Mouse (Mus musculus) megakaryocyte, embryonic 14.5 days (primary cell): ENCODE data around the gene Swsap1.

ENCODE experiments used
- FLI1 ChIP-seq: IDR thresholded peaks from 2 replicates; pipeline ENCODE4 v1.6.1; 2012; ENCODE audit warnings: low read length, inconsistent platforms, mixed read lengths
- GATA1 ChIP-seq: IDR thresholded peaks from 3 replicates; pipeline ENCODE4 v1.6.1; 2012; ENCODE audit warnings: mixed read lengths, low read length, inconsistent platforms, borderline replicate concordance

DNA sequence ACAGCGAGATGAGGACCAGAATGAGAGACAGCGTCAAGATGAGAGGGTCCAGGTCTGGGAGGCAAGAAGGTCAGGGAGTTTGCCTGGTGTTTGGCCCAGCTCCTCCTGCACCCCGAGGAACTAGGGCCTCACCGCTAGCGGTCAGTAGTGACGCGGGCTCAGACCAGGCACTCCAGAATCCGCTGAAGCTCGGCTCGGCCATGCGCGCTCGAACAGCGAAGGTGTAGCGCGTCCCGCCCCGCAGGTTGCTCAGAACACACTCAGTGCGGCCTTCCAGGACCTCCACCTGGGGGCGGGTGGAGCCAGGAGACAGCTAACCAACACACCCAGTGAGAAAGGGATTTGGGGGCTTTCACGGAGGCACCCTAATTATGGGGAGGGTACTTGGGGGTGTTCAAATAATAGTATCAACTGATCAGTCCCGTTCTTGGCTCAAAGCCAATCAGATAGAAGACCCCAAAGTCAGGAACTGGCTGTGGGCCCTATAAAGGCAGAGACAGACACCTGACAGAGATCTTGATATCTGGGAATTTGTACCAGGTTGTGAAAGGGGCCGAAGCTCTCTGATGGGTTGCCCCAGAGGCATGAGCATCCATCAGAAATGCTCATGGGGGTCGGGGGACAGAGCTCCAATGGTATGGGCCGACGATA is 5.1 kb downstream of the Swsap1 start:
- TF ChIP-seq GATA1 (no peak), FLI1 (no peak)
